Mouse (Mus musculus) thymus, postnatal 0 days (tissue): Measurements from ENCODE around the gene Cdyl2. TPM values are rescaled to one million over a fixed set of nuclear protein-coding genes. Genes with fewer than 3 reads are reported as not detected.

Source experiments
- DNase-seq: peaks from one replicate; pipeline ENCODE4 v3.0.0-alpha.2; 2015; ENCODE audit warnings: low spot score
- polyA plus RNA-seq: library from polyadenylated mRNA; unstranded; fragments of >200 nt; fragmentation: Nextera tagmentation; extraction: Ambion mirVana; gene quantifications from 2 replicates; pipeline ENCODE4 v1.2.1, GENCODE M21; 2015

Gene Cdyl2
- polyA plus RNA-seq, 1 experiment from 2014 or later = 18.6 TPM

DNA sequence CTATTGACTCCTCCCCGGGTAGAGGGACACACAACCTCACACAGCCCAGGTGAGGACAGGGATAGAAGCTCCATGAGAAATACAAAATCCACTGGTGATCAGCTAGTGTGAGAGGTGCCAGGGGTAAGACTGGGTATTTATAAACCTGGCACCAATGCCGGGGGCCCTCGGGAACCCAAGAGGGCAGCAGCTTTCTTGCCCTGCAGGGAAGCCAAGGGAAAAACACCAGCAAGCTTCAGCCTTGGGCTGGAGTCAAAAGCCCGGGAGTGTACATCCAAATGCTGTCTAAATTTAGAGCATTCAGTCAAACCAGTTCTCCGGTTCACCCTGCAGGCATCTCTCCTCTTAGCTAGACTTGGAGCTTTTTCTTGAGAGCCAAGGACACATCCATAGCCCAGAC lies 189.9 kb downstream of the Cdyl2 start:
- no peak for DNase-seq

DNA sequence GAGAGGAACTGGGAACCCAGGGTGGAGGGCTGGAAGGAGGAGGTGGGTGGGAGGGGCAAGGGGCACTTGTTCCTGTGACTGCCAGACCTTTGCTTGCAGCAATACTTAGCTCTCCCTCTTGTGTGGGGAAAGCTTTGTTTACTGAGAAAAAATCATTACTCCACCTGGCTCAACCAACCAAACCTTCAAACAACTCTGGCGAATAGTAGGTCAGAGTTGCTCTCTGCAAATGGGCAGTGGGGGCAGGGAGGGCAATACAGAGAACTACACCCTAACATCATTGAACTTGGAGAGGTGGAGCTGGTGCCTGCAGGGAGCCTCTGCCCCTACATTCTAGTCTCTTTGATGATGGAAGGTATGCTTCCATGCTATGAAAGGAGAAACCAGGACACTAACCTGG lies 192.7 kb downstream of the Cdyl2 start:
- DNase-seq = no peak

DNA sequence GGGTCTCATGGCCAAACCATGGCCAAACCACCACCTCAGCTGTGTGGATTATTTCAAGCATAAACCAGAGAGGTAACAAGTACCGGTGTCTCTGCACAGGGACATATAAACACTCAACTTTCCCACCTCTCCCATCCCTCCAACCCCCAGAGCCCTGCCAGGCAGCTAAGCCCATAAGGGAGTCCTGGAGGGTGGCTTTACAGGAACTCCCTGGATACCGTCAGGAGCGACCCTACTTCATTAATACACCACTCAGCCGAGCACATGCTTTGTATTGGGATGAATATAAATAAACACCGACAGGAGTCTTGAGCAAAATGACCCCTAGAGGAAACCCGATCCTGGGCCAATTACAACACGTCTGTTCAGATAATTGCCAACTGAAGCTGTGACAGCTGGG lies 194.0 kb downstream of the Cdyl2 start:
- DNase-seq = no peak

DNA sequence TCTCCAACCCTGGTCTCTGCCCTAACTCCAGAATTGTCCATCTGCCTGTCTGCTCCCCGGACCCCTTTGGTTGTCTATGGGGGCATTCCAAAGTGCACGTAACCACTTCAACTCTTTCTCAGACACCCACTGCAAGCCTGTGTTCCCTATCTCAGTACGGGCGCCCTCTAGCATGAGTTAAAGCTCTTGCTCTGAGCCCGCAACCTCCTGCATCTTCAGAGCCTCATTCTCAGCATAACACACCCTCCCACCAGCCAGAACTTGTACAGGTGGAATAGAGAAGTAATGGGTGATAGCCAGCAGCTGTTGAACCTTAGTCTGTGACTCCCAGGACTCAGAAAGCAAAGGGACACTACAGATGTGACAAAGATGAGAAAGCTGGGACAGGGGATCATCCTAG lies 196.0 kb downstream of the Cdyl2 start:
- DNase-seq = peak; percentile 21

DNA sequence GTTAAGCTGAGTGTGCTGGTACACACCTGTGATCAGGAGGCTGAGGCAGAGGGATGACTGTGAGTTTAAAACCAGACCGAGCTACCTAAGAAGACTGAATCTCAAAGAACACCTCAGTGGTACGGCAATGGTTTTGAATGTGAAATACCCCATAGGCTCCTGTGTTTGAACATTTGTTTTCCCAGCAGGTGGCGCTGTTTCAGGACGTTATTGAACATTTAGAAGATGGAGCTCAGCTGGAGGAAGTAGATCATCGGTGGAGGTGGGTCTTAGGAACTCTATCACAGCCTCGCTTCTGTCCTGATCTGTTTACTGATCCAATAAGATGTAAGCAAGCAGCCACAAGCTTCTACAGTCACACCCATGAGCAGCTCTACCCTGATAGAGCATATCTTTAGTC lies 199.7 kb downstream of the Cdyl2 start:
- peak; percentile 9 for DNase-seq

DNA sequence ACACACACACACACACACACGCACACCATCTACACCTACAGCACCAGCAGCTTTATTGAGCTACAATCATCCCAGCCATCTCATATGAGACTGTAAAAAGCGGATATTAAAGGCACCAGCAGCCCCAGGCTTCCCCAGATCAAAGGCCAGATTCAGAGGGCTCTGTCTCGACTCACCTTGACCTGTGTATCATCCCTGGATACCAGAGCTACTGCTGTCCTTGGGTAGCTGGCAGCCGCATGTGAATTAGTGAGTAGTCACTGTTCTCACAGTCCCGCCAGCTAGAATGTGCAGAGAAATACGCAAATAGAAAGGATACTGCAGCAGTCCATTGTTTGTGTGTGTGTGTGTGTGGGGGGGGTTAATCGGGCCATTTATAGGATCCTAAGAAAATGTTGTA lies 204.1 kb downstream of the Cdyl2 start:
- DNase-seq = no peak

DNA sequence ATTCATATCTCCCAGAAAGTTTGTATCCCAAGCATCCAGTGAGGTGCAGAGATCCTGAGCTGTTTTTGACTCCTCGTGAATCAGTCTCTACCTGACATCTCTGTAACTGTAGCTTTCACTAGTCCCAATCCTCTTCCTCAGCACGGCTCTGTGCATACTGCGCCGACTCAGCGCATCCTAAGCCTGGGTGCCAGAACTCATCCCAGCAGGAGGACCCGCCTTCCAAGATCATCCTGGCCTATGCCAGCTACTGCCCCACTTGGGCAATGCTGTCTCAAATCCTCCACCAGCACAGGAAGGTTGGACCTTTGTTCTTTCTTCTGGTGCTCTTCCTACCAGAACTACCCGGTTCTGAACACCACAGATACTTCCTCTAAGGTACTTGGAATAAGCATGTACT lies 207.9 kb downstream of the Cdyl2 start:
- no peak for DNase-seq

Other genes with a start within 250 kb of the Cdyl2 start
- gene Dynlrb2, start 228.0 kb downstream of the Cdyl2 start, polyA plus RNA-seq = 4.5 and 6.2 TPM in 2 replicates
- gene Cmc2, start 188.5 kb upstream of the Cdyl2 start, polyA plus RNA-seq = 132 and 136 TPM in 2 replicates
- 32.2 and 35.4 TPM in 2 replicates for gene Cenpn, start 188.7 kb upstream of the Cdyl2 start, polyA plus RNA-seq
- gene Atmin, start 210.4 kb upstream of the Cdyl2 start, polyA plus RNA-seq = 12.5 and 13.1 TPM in 2 replicates
- gene 1700030J22Rik, start 246.0 kb upstream of the Cdyl2 start, polyA plus RNA-seq = 0.69 and 0.95 TPM in 2 replicates